Mouse (Mus musculus) testis, adult 2 months (tissue): ENCODE data around the gene Methig1.

Source experiments
- CTCF ChIP-seq: fragments of 200-500 bp; IDR thresholded peaks from 2 replicates; pipeline ENCODE4 v1.5.1; 2012; ENCODE audit warnings: low read depth, mild to moderate bottlenecking, inconsistent platforms, low read length, moderate library complexity; ENCODE audit not compliant: control insufficient read depth, insufficient read depth, insufficient replicate concordance
- POLR2A ChIP-seq: fragments of 200-500 bp; IDR thresholded peaks from 2 replicates; pipeline ENCODE4 v1.6.1; 2012; ENCODE audit warnings: low read depth, mild to moderate bottlenecking, inconsistent platforms, low read length, moderate library complexity; ENCODE audit not compliant: control insufficient read depth

- TF ChIP-seq POLR2A (no peak), CTCF (no peak)
Observed at GRCm38 (mm10) chr15:100388224-100388835, 35.4 kb downstream of the Methig1 start.
